Mouse (Mus musculus) cerebellum, postnatal 4 days (tissue): ENCODE data around the gene Nceh1.

Source experiments
- DNase-seq, 2 experiments: peaks; one replicate each; pipeline ENCODE4 v3.0.0; 2022; ENCODE audit warnings: low spot score in 2 of 2, mixed read lengths in 1 of 2

Gene Nceh1

DNA sequence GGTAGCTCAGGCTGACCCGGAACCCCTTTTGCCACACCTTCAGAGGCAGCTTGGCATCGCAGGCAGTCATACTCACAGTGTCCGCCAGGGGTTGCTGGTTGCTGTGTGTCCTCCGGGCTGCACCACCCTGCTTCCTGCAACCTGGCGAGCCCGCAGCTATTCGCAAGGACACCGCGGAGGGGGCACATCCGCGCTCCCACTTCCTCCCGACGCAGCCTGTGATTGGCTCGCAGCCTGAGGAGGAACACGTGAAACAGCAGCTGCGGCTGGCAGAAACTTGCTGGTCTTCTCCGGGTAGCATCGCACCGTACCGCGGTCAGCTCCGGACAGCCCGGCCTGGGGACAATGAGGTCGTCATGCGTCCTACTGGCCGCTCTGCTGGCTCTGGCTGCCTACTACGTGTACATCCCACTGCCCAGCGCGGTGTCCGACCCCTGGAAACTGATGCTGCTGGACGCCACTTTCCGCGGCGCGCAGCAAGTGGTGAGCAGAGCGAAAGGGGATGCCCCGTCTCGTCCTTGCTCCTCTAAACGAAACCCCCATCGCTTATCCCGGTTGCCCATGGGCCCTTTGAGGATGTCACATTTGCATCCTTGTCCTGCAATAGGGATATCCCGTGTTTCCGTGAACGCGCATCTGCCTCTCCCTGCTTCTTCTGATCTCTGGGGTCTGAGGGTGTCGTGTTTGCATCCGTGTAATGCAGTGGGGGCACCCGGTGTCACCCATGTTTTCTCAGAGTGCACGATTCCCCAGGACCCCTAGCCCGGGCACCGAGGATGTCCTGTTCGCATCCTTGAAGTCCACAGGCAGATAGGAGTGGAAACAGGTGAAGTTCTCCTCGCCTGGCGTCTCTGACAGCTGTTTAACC lies at the start of gene Nceh1:
Gene Nceh1, plus strand, starts transcription at position 233 of the 868 bp plus-strand sequence.
- peak; percentile 86 to 93 for DNase-seq

- no peak for DNase-seq
Measured at GRCm38 (mm10) chr3:27140101-27140500, 42.7 kb upstream of the Nceh1 start.

DNA sequence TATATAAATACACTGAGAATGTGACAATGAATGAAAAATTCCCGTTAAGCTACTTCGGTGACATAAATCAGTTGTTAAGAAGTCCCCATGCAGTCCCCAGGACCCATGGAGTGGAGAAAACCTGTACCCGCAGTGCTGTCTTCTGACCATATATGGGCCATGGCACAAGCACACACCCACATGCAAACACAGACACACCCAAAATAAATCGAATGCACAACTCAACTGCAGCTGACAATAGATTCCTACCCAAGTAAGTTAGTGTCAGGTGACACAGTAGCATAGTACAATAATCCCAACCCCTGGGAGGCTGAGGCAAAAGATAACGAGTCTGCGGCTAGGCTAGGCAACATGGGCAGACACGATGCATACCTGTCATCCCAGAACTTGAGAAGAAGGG lies 39.2 kb upstream of the Nceh1 start:
- no peak for DNase-seq

DNA sequence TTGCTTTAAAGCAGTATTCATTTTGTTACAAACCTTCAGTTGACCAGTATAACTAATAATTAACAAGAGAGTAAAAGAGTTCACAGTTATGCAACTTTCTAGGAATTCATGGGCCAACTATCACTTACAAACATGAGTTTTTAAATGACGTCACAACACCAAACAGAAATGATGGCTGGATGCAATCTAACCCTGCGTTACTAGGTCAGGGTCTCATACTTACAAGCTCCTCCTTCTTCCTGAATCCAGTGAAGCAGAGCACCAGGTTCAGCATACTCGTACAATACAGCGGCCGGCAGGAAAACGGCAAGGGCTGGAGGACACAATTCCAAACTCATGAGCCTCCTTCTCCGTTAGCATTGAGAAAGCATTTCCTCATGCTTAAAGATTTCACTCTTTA lies 37.0 kb upstream of the Nceh1 start:
- no peak for DNase-seq

- DNase-seq, result peak in 1 of 2 experiments; percentile 36
Measured at GRCm38 (mm10) chr3:27153191-27153671, 29.5 kb upstream of the Nceh1 start.

DNA sequence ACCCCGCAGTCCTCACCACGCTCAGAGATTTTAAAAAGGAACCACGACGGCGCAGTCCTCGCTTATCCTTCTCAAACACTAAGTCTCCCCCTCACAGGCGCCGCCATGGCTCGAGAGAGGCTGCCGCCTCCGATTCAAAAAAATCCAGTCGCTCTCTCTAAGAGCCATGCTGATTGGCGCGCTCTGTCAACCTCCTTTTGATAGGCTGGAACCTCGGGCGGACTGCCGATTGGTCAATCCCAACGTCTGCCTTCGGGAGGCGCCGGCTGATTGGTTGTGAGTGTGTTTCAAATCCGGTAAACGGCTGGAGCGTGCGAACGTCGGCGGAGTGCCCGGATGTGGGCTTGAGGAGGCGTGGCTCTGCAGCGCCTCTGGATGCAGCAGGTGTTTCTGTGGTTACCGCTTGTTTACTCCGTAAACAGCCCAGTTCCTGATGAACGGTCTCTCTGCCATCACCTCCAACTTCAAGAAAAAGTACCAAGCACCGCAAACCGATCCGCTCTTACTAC lies 29.0 kb upstream of the Nceh1 start, which contains the start of gene Ect2:
Gene Ect2, minus strand, starts transcription at position 178 of the 509 bp plus-strand sequence.
- peak; percentile 98 to 99 for DNase-seq

DNA sequence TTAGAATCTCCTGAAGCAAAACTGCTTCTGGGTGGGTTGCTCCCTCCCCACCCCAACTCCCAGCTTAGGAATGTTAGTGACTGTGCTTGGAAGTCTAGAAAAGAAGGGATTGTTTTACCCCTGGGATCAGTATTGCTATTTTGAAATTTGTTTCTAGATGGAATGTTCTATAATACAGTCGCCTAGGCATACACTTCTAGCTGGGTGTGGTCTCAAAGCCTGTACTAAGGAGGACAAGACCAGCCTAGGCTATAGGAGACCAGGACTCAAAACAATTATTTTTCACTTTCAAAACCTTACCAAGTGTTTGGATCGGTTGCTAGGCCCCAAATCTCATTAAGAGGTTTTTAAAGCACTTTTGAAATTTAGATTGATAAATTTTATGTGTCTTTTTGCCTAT lies 28.5 kb upstream of the Nceh1 start:
- DNase-seq, result no peak

DNA sequence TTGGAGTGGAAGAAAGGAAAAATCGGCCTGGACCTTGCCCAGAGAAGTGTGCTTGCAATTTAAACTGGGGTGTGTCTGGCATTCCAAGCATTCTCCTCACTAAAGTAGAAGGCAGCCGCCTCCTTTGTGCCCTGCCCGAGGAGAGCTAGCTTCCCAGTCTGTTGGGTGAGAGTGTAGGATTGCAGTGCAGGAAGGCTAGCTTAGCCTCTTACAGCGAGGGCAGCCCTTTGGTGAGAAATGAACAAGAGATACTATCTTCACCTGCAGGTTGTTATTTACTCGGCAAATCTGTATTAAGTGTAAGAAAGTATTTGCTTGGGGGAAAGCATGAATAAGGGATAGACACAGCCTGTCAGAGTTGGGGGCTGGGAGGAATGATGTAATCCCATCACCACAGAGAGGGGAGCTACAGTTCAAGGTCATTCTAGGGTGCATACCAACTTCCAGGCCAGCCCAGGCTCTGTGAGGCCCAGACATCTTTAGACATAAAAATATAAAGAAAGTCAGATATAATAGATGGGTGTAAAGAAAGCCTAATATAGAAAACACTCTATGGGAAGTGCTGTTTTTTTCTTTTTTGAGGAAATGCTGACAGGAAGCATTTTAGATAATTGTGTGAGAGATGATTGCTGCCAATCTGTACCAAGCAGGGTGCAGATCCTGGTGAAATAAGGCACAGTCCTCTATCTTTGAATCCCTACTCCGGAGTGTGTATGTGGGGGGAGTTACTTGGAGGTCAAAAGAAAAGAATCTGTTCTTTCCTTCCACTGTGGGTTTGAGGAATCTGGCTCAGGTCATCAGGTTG lies 27.5 kb upstream of the Nceh1 start:
- DNase-seq, result no peak

- no peak for DNase-seq
Measured at GRCm38 (mm10) chr3:27155856-27156593, 26.7 kb upstream of the Nceh1 start.

GRCm38 (mm10) chr3:27156594-27156949 lies 26.2 kb upstream of the Nceh1 start:
- no peak for DNase-seq

DNA sequence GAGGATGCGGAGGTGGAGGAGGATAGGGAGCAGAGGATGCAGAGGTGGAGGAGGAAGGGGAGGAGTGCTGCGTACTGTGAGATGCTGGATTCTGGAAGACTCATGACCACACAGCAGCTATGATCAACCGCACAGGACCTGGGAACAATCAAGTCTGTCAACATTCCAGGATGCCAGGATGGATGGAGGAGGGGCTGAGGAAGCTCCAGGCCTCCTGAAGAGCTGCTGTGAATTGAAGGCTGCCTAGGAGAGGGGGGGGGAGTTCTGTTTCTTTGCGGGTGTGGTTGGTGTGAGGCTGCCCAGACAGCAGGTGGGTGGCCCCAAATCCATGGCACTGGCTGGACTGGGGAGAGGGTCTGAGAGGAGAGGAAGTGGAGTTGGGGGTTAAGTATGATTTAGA lies 23.9 kb upstream of the Nceh1 start:
- no peak for DNase-seq

- no peak for DNase-seq
Measured at GRCm38 (mm10) chr3:27161645-27162409, 20.9 kb upstream of the Nceh1 start.

- DNase-seq, result no peak
Measured at GRCm38 (mm10) chr3:27162410-27162804, 20.4 kb upstream of the Nceh1 start.

DNA sequence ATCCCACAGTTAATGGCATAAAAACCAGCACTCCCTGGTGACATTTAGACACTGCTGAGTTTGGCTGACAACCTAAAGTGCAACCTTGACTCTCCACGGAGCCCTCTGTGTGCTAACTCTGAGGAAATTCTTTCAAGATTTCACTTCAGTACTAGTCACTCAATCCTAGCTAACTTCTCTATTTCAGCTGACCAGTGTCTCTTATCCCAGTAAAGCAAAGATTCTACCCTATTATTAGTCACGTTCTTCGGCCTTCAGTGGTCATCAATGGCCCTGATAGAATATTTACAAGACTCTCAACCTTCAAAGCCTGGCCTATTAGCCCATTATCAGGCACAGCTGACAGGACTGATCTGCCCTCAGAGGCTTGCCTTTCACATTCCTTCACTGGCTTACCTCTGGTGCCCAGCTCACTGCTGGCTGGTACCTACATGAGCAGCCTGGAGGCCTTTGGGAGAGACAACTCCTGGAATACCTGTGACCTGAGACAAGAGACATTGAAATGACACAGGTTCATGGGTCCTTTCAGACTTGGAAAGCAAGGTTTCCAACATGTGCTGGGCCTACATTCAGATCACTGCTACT lies 17.2 kb upstream of the Nceh1 start:
- DNase-seq, result no peak

DNA sequence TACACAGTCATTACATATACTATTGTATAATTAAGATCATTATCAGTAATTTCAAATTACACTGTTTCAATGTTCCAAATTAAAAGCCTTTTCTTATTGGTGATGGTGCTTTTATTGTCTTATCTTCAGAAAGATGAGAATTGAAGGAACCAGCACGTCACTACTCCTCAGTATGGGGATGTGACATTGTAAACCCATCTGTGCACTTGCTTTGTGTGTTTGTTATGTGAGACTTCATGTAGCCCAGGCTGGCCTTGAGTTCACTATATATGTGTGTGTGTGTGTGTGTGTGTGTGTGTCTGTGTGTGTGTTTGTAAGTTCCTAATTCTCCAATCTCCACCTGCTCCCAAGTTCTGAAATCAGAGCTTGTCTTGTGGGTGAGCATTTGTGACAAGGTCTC lies 12.5 kb upstream of the Nceh1 start:
- DNase-seq, result no peak

- DNase-seq, result no peak
Measured at GRCm38 (mm10) chr3:27179711-27180110, 3.1 kb upstream of the Nceh1 start.

GRCm38 (mm10) chr3:27183601-27184175 lies 923 bp downstream of the Nceh1 start:
- DNase-seq, result peak in 1 of 2 experiments; percentile 11

DNA sequence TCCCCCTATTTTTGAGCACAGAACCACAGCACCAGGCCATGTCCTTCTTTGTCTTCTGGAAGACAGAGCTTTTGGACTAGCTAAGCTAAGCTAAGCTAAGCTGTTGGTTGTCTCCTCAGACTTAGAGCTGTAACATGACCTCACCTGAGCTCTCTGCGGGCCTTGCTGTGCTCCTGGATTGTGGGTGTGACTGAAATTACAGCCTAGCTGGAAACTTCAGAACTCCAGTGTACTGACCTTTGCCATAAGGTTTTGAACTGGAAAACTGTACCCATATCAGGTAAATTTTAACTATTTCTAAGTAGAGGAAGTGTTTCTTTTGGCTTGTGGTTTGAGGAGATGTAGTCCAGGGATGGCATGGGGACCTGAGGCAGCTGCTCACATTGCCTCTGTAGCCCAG lies 5.6 kb downstream of the Nceh1 start:
- DNase-seq, result no peak

DNA sequence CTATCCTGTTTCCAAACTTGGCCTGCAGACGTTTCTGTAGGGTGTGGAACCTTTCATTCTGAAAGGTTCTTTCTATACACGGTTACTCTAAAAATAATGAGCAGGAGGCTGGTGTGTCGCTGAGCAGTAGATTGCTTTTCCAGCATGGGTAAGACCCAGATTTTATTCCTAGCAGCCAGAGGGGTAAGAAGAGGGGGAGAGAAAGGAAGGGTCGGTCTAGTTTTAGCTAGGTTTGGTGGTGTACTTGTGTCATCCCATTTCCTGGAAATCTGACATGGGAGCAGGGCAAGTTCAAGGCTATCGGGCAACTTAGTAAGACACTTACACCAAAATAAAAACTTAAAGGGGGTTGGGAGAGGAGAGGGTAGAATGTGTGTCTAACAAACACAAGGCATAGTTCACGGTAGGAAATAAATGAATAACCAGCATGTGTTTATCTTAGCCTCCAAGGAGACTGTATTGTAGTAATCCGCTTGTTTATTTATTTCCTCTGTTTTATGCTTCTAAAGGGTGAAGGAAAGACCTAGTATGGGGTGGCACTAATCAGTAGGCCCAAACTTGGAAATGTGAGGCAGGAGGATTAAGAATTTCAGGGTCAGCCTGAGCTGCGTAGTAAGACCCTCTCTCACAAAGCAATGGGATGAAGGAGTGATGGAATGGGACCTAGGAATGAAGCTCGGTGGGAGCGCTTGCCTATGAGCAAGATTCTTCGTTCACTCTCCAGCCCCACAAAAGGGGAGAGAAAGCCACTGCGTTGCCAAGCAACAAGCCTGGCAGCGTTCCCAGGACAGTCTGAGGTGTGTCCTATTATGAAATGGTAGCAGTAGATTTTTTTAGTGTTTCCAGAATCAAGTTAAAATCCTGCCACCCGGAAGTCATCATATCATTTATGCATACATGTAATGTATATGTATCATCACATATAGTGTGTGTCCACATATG lies 6.8 kb downstream of the Nceh1 start:
- peak in 1 of 2 experiments; percentile 45 for DNase-seq
